Mouse (Mus musculus) forebrain, embryonic 12.5 days (tissue): ENCODE results near the gene Bmp7. TPM values are rescaled to one million over a fixed set of nuclear protein-coding genes. Genes with fewer than 3 reads are reported as not detected.
A peak's percentile ranks its signal among the peaks of the same experiment; 100 is the strongest.

Source experiments
- ATAC-seq: fragments of 200-750 bp; cut with Nextera tagmentation; 2 replicates; pipeline ENCODE4 v1.8.0; 2017; ENCODE audit warnings: moderate TSS enrichment; ENCODE audit not compliant: low FRiP score
- H3K27ac ChIP-seq: fragments of 300-500 bp; sonication (generic); 2 replicates; pipeline ENCODE4 v1.5.1; 2016; ENCODE audit warnings: mild to moderate bottlenecking
- H3K27me3 ChIP-seq: fragments of 300-500 bp; sonication (generic); 2 replicates; pipeline ENCODE4 v1.6.1; 2016; ENCODE audit warnings: mild to moderate bottlenecking
- H3K36me3 ChIP-seq: fragments of 300-500 bp; sonication (generic); replicated peaks from 2 replicates; pipeline ENCODE4 v1.6.1; 2016; ENCODE audit warnings: mild to moderate bottlenecking
- H3K4me1 ChIP-seq: fragments of 300-500 bp; sonication (generic); 2 replicates; pipeline ENCODE4 v1.6.1; 2016
- H3K4me2 ChIP-seq: fragments of 300-500 bp; sonication (generic); 2 replicates; pipeline ENCODE4 v1.6.1; 2016; ENCODE audit warnings: mild to moderate bottlenecking, moderate library complexity
- H3K4me3 ChIP-seq: fragments of 300-500 bp; sonication (generic); replicated peaks from 2 replicates; pipeline ENCODE4 v1.5.1; 2016; ENCODE audit warnings: mild to moderate bottlenecking
- H3K9ac ChIP-seq: fragments of 300-500 bp; sonication (generic); 2 replicates; pipeline ENCODE4 v1.6.1; 2016; ENCODE audit warnings: mild to moderate bottlenecking
- H3K9me3 ChIP-seq: fragments of 300-500 bp; sonication (generic); 2 replicates; pipeline ENCODE4 v1.6.1; 2016
- WGBS: fragments of 180-500 bp; shearing (Covaris S2); methylation state at CpG from one replicate; pipeline ENCODE4 v1.1.7; 2016; 5-methylcytosine and 5-hydroxymethylcytosine counted together
- polyA plus RNA-seq: library from polyadenylated mRNA; unstranded; fragments of >200 nt; fragmentation: Nextera tagmentation; extraction: Ambion mirVana; gene quantifications from 2 replicates; pipeline ENCODE4 v1.2.1, GENCODE M21; 2016

The Bmp7 gene
- polyA plus RNA-seq, 1 experiment from 2014 or later = 13.2 TPM

DNA sequence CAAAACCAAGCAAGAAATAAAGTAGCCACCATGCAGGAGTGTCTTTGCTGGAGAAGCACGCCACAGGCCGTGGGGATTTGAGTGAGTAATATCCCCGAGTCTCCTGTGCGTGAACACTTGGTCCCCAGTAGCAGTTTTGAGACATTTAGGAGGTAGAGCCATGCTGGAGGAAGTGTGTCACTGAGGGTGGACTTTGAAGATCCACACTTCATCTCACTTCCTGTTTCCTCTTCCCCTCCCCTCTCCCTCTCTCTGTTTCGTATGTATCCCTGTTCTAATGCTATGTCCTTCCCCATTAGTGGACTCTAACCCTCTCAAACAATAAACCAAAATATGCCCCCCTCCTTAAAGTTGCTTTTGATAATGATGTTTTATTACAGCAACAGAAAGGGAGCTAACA lies 26.4 kb upstream of the Bmp7 start:
- Histone ChIP-seq H3K36me3 (no peaks in the 10 kb centered on the region), H3K27me3 (0 out of 2 replicates have a peak, but pooled peaks cover 21% of the 10 kb centered on the region), H3K9ac (no peak overlapping the region), H3K4me2 (no peak overlapping the region), H3K4me3 (no peak overlapping the region), H3K27ac (no peak overlapping the region), H3K9me3 (no peaks in the 10 kb centered on the region), H3K4me1 (0 out of 2 replicates have a peak, but pooled peaks cover 5% of the 10 kb centered on the region)
- WGBS = 88% methylated on average over 5 of the region's 5 CpGs
- no peak for ATAC-seq

DNA sequence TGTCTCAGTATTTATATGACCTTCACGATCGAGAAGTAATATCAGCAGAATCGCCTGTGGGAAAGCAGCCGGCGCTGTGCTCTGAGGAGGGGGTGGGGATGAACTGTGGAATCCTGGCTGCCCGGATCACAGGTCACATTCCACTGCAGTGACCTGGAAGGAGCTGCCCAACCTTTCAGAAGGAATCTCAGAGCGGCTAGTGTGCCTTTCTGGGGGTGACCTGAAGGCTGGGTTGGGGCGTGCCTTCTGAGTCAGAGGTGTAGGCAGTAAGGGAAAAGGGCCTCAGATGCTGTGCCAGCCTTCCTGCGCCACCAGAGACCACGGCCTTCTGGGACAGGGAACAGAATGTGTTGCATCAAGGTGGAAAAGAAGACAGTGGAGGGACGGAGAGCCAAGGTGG lies 25.1 kb upstream of the Bmp7 start:
- H3K36me3 ChIP-seq = no peaks in the 10 kb centered on the region
- H3K9me3 ChIP-seq = 0 out of 2 replicates have a peak, but pooled peaks cover 4% of the 10 kb centered on the region
- no peak for ATAC-seq
- 0 out of 2 replicates have a peak, but pooled peaks cover 21% of the 10 kb centered on the region for H3K27me3 ChIP-seq
- no peak overlapping the region for H3K27ac ChIP-seq
- 0 out of 2 replicates have a peak, but pooled peaks cover 5% of the 10 kb centered on the region for H3K4me1 ChIP-seq
- no peak overlapping the region for H3K4me2 ChIP-seq
- no peak overlapping the region for H3K4me3 ChIP-seq
- WGBS = 40% methylated on average over 11 of the region's 11 CpGs
- H3K9ac ChIP-seq = no peak overlapping the region

DNA sequence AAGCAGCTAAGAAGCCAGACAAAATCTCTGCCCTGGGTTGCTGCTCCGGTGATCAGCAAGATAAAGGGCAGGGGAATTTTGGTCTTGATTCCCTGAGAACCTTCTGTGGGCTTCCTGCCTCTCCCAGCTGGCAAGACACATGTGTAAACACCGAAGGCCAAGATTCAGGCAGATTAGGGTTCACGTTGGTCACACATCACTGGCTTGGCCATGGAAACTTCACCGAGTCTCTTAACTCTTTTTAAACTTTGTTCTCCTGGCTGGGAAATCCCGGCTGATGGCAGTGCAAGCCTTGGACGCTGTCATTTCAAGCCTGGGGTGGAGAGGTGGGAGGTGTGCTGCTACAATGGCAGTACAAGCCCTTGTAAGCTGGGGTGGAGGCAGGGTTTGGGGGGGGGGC lies 21.1 kb upstream of the Bmp7 start:
- 0 out of 2 replicates have a peak, but pooled peaks cover 27% of the 10 kb centered on the region for H3K27me3 ChIP-seq
- H3K4me2 ChIP-seq = no peak overlapping the region
- H3K27ac ChIP-seq = no peak overlapping the region
- H3K9me3 ChIP-seq = peaks cover 16% of the 10 kb centered on the region; the same call in 1 of the 2 replicates
- no peak overlapping the region for H3K4me3 ChIP-seq
- 65% methylated on average over 6 of the region's 6 CpGs for WGBS
- no peak for ATAC-seq
- peaks cover 16% of the 10 kb centered on the region for H3K4me1 ChIP-seq
- H3K9ac ChIP-seq = no peak overlapping the region
- H3K36me3 ChIP-seq = no peaks in the 10 kb centered on the region

- Histone ChIP-seq H3K9ac (no peak overlapping the region), H3K9me3 (peaks cover 17% of the 10 kb centered on the region; the same call in 1 of the 2 replicates), H3K36me3 (no peaks in the 10 kb centered on the region), H3K27ac (no peak overlapping the region), H3K4me2 (no peak overlapping the region), H3K4me3 (no peak overlapping the region), H3K27me3 (0 out of 2 replicates have a peak, but pooled peaks cover 24% of the 10 kb centered on the region), H3K4me1 (peaks cover 14% of the 10 kb centered on the region)
- whole genome bisulfite sequencing = 83% methylated on average over 3 of the region's 3 CpGs
- ATAC-seq = no peak
These were observed 20.2 kb upstream of the Bmp7 start for GRCm38 (mm10) chr2:172960350-172960749.

GRCm38 (mm10) chr2:172959006-172959768 lies 19.1 kb upstream of the Bmp7 start:
- Histone ChIP-seq H3K27ac (no peak overlapping the region), H3K9ac (no peak overlapping the region; the same call in 1 of the 2 replicates), H3K4me3 (no peak overlapping the region), H3K9me3 (peaks cover 17% of the 10 kb centered on the region; the same call in 1 of the 2 replicates), H3K27me3 (0 out of 2 replicates have a peak, but pooled peaks cover 17% of the 10 kb centered on the region), H3K4me2 (no peak overlapping the region), H3K4me1 (peaks cover 11% of the 10 kb centered on the region), H3K36me3 (no peaks in the 10 kb centered on the region)
- no peak for ATAC-seq
- 48% methylated on average over 13 of the region's 13 CpGs for WGBS

GRCm38 (mm10) chr2:172958579-172958978 lies 18.5 kb upstream of the Bmp7 start:
- ATAC-seq = peak; percentile 61; the same call in 1 of the 2 replicates

DNA sequence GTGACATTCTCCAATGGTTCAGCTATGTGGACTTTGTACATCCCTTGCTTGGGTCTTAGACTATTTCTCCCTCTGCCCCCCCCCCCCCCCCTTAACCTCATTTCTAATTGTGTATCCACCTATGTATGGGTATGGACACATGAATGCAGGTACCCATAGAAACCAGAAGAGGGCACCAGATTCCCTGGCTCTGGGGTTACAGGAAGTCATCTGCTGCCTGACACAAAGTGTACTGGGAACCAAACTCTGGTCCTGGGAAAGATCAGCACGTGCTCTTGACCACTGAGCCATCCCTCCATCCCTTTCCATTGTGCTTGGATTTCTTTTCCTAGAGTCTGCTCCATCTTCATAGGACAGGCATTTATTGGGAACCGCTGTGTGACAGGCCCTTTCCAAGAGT lies 11.9 kb upstream of the Bmp7 start:
- Histone ChIP-seq H3K9me3 (peaks cover 7% of the 10 kb centered on the region; the same call in 1 of the 2 replicates), H3K36me3 (no peaks in the 10 kb centered on the region), H3K27ac (no peak overlapping the region), H3K4me3 (no peak overlapping the region), H3K4me1 (peaks cover 11% of the 10 kb centered on the region), H3K4me2 (no peak overlapping the region), H3K9ac (no peak overlapping the region), H3K27me3 (0 out of 2 replicates have a peak, but pooled peaks cover 5% of the 10 kb centered on the region)
- 79% methylated on average over 2 of the region's 2 CpGs for WGBS
- no peak for ATAC-seq

More at GRCm38 (mm10) chr2:172958579-172958978, 18.5 kb upstream of the Bmp7 start:
- WGBS = 3% methylated on average over 5 of the region's 5 CpGs
- Histone ChIP-seq H3K27ac (no peak overlapping the region; the same call in 1 of the 2 replicates), H3K36me3 (no peaks in the 10 kb centered on the region), H3K9me3 (peaks cover 17% of the 10 kb centered on the region; the same call in 1 of the 2 replicates), H3K4me1 (peaks cover 11% of the 10 kb centered on the region), H3K4me2 (no peak overlapping the region), H3K4me3 (no peak overlapping the region), H3K27me3 (0 out of 2 replicates have a peak, but pooled peaks cover 15% of the 10 kb centered on the region), H3K9ac (no peak overlapping the region; the same call in 1 of the 2 replicates)

DNA sequence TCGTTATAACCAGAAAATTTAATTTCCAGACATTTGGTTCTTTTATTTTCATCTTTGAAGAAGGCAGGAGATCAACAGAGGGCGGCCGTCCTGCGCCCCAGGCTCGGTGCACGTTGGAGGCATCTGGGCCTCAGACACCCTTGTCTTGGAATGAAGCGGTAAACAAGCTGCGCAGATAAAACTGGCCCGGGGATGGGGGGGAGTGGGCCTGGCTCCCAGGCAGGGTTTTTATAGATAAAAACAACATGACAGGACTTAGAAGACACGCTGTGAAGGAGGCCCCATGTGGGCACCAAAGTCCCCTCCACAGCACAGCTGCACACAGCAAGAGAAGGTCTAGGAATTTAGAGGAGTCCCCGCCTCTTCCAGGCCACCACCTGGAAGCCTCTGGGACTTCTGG lies 10.6 kb upstream of the Bmp7 start:
- H3K4me1 ChIP-seq = peaks cover 11% of the 10 kb centered on the region
- H3K27me3 ChIP-seq = peaks cover 10% of the 10 kb centered on the region; the same call in 1 of the 2 replicates
- ATAC-seq = no peak
- H3K27ac ChIP-seq = 0 out of 2 replicates have a peak overlapping the region, but pooled peaks have one; percentile 9
- H3K4me3 ChIP-seq = no peak overlapping the region
- WGBS = 29% methylated on average over 11 of the region's 11 CpGs
- H3K4me2 ChIP-seq = no peak overlapping the region
- no peaks in the 10 kb centered on the region for H3K9me3 ChIP-seq
- no peaks in the 10 kb centered on the region for H3K36me3 ChIP-seq
- no peak overlapping the region for H3K9ac ChIP-seq

DNA sequence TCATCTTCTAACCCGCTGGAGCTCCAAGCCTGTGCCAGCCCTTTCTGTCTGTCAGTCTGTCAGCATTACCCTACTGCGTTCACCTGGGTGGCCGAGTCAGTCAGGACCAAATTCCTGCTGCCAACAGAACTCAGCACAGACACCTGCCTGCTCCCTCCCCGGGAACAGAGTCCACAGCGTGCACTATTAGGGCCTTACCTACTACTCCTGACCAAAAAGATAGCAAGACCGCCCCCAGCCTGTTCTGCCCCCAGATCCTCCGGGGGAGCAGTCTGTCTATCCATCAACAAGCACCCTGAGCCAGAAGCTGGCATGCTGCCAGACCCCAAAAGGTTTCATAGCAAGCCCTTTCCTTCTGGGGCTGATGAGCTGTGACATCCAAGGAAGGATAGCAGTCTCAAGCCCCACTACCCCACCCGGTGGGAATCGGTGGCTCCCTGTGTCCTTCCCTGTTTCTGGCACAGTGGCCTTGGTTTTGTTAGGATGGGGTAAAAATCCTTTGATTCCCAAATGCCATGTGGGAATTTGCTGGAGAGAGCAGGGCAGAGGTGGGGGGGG lies 10.1 kb upstream of the Bmp7 start:
- Histone ChIP-seq H3K36me3 (no peaks in the 10 kb centered on the region), H3K9ac (no peak overlapping the region), H3K9me3 (no peaks in the 10 kb centered on the region), H3K27ac (no peak overlapping the region), H3K4me1 (peaks cover 11% of the 10 kb centered on the region), H3K27me3 (peaks cover 13% of the 10 kb centered on the region), H3K4me2 (no peak overlapping the region), H3K4me3 (no peak overlapping the region)
- ATAC-seq = no peak
- WGBS = 58% methylated on average over 9 of the region's 9 CpGs

GRCm38 (mm10) chr2:172949051-172949450 lies 8.9 kb upstream of the Bmp7 start:
- Histone ChIP-seq H3K36me3 (no peaks in the 10 kb centered on the region), H3K4me2 (no peak overlapping the region), H3K27me3 (peaks cover 25% of the 10 kb centered on the region), H3K9me3 (no peaks in the 10 kb centered on the region), H3K4me1 (peaks cover 11% of the 10 kb centered on the region), H3K4me3 (no peak overlapping the region), H3K27ac (no peak overlapping the region), H3K9ac (no peak overlapping the region)
- WGBS = 43% methylated on average over 5 of the region's 5 CpGs
- 0 out of 2 replicates have a peak, but pooled peaks have one; percentile 3 for ATAC-seq

DNA sequence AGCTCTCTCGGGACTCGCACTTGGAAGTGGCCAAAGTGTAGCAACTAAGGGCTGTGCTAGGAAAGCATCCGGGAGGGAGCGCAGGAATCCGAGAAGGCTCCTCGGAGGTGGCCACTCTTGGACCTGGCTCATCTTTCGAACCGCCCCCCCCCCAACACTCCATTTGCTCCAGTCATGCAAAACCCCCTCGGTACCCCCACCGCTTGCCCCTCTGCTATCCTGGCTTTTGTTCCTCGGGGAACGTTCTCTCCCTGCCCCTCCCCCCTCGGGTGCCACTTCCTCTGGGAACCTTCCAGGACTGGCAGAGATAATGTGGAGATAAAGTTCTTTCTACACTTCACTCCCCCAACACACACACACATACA lies 660 bp upstream of the Bmp7 start:
- H3K36me3 ChIP-seq = no peaks in the 10 kb centered on the region
- 0% methylated on average over 13 of the region's 13 CpGs for WGBS
- H3K4me3 ChIP-seq = peak overlapping the region; percentile 49
- no peaks in the 10 kb centered on the region for H3K9me3 ChIP-seq
- peaks cover 96% of the 10 kb centered on the region for H3K27me3 ChIP-seq
- peak overlapping the region; percentile 56 for H3K9ac ChIP-seq
- H3K27ac ChIP-seq = no peak overlapping the region
- no peak; the same call in 1 of the 2 replicates for ATAC-seq
- H3K4me1 ChIP-seq = peaks cover 53% of the 10 kb centered on the region
- peak overlapping the region; percentile 72 for H3K4me2 ChIP-seq

DNA sequence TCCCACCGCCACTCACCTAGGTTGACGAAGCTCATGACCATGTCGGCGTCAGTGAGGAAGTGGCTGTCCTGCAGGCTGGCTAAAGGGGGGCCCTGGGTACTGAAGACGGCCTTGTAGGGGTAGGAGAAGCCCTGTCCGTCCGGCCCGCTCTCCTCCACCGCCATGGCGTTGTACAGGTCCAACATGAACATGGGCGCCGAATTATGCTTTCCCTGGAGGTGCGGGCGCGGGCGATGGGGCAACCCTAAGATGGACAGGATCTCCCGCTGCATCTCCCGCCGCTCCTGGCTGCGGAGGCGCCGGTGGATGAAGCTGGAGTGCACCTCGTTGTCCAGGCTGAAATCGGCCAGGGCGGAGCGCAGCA lies 500 bp downstream of the Bmp7 start:
- H3K4me3 ChIP-seq = peak overlapping the region; percentile 49
- H3K4me2 ChIP-seq = peak overlapping the region; percentile 72
- peak overlapping the region; percentile 75 for H3K27ac ChIP-seq
- H3K9me3 ChIP-seq = no peaks in the 10 kb centered on the region
- WGBS = under 1% methylated on average over 26 of the region's 26 CpGs
- H3K4me1 ChIP-seq = peaks cover 65% of the 10 kb centered on the region
- H3K27me3 ChIP-seq = peaks cover 98% of the 10 kb centered on the region
- H3K36me3 ChIP-seq = no peaks in the 10 kb centered on the region
- H3K9ac ChIP-seq = peak overlapping the region; percentile 56
- ATAC-seq = peak; percentile 14; the same call in 1 of the 2 replicates
